Mouse (Mus musculus) right cerebral cortex, postnatal 14 days (tissue): ENCODE data around the gene Tnfrsf1a.

ENCODE experiments used
- DNase-seq: peaks from one replicate; pipeline ENCODE4 v3.0.0; 2022

Gene Tnfrsf1a

DNA sequence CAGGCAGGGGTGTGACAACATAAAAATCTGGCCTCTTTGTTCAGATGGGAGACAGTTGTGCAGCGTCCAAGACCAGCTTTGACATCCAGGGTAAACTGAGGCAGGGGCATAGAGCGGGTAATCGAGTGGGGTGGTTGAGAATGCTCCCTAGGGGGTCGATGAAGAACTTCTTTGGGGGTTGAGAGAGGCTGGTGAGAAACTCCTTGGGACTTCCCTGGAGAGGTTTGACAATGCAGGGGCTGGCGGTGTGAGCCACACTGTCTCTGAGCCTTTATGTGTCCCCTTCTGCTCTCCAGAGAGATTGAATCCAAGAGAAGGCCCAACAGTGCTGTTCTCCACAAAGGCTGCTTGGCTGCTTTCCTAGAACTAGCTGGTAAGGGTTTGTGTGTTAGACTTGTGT, 40.7 kb downstream of the Tnfrsf1a start:
- no peak for DNase-seq

DNA sequence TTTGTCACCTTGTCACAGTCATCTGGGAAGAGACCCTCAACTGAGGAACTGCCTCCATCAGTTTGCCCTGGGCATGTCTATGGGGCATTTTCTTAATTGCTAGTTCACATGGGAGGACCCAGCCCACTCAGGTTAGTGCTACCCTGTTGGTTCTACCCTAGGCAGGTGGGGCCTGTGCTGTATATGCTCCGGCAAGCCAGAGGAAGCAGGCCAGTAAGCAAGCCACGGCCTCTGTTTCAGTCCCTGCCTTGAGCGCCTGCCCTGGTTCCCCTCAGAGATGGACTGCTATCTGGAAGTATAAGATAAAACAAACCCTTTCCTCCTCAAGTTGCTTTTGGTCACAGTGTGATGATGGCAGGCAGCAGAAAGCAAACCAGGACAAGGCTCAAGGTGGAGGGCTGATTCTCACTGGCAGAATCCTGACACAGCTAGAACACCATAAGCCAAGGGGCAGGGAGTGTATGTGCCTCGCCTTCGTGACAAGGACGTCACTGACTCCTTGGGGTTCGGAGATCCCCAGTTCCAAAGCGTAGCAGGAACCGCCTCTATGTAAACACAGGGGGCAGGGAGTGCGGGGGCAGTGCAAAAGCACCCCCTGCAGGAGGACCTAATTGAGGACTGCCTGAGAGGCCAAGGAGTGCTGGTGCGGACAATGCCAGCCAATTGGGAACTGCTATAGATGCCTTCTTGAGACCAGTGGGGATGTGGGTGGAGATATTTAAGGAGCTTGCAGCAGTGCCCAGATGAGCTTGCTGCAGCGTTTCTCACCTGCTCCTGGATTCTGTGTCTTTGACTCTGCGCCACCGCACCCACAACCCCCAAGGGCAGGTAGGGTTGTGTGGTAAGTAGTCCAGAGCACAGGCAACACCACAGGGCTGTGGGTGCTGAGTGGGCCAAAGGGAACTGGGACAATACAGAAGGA, 56.6 kb downstream of the Tnfrsf1a start:
- no peak for DNase-seq

DNA sequence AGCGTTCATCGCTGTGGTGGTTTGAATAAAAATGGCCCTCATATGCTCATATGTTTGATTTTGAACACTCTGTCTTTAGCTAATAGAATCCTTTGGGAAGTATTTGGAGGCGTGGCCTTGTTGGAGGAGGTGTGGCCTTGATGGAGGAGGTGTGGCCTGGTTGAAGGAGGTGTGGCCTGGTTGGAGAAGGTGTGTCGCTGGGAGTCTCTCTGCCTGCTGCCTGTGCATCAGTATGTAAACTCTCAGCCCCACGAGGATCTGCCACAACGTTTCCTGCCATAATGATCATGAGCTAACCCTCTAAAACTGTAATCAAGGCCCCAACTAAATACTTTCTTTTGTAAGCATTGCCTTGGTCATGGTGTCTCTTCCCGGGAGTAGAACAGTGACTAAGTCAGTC, 58.1 kb downstream of the Tnfrsf1a start:
- no peak for DNase-seq

DNA sequence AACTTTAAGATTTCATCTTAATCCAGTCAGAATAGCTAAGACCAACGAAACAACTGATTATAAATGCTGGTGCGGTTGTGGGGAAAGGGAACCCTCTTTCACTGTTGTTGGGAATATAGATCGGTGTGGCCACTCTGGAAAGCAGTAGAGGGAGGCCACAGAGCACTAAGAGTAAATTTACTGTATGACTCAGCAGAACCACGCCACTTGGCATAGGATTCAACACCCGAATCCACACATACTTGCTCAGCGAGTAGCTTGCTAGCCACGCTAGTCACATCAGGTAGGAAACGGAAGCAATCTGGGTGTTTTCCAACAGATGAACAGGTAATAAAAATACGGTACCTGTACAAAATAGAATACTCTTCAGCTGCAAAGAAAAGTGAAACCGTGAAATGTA, 58.5 kb downstream of the Tnfrsf1a start:
- no peak for DNase-seq

DNA sequence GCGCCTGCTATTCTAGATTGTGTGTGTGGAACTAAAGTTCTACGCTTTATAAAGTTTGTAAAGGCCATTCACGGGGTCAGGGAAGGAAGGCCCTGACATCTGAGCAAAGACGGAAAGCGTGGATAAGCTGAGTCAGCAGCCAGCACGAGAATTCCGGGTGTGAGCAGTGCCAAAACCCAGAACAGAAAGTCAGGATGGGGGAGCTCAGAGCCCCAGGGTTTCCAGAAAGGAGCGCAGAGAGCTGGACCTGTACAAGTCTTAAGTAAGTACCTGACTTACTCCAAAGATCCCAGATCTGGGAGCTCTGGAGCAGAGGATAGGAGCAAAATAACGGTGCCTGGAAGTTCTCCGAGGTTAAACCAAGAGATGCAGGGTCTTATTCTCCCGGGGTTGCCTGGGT, 61.4 kb downstream of the Tnfrsf1a start:
- DNase-seq: no peak

DNA sequence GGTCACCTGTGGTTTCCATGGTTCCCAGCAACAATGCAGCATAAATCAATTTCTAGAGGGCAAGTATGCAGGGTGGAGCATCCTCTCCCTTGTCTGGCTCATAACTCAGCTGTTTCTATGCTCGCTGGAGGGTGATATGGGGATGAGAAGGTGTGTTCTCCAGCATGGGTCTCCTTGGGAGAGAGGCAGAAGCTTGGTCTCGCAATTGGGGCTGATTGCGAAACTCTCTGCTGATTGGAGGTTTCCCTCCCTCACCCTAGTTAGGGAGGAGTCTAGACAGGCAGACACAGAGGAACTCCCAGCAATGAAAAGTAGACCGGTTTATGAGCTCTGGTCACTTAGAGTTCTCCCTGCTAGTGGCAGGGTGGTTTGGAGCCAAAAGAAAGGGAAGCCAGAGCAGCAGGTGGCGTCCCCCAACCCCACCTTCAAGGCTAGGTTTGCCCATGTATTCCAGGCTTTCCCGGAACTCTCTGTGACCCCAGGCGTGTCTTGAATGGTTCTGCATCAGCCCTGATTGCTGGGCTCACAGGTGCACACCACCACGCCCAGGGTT, 61.9 kb downstream of the Tnfrsf1a start:
- no peak for DNase-seq

DNA sequence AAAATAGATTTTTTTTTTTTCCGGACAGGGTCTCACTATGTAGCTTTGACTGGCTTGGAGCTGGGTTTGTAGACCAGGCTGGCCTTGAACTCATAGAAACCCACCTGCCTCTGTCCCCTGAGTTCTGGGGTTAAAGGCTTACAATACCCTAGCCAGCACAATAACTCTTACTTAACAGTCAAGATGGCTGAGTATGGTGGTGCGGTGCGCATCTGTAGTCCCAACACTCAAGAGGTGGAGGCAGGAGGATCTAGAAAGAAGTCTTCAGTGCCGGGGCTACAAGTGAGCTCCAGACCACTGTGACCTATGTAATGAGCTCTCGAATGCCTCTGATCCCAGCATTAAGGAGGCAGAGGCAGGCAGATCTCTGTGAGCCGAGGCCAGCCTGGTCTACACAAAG, 62.5 kb downstream of the Tnfrsf1a start:
- no peak for DNase-seq
